Mouse (Mus musculus): ENCODE data around the gene Wasf2.

Gene Wasf2

DNA sequence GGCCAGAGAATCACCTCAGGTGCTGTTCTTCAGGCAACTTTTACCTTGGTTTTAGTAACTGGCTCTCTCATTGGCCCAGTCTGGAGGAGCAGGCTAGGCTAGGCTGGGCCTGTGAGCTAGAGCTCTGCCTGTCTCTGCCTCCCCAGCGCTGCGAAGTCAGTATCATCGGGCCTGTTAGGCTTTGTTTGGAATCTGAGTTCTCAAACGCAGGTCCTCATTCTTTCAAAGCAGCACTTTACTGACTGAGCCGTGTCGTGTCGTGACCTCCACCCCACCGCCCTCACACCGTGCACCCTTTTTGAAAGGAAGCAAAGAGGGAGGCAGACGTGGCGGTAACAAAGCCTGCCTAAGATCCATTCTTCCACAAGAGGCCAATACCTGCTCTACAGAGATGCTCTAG lies 914 bp upstream of the Wasf2 start:
- DNase-seq = no peak

GRCm38 (mm10) chr4:133130890-133131741 lies 811 bp downstream of the Wasf2 start:
- DNase-seq = no peak

DNA sequence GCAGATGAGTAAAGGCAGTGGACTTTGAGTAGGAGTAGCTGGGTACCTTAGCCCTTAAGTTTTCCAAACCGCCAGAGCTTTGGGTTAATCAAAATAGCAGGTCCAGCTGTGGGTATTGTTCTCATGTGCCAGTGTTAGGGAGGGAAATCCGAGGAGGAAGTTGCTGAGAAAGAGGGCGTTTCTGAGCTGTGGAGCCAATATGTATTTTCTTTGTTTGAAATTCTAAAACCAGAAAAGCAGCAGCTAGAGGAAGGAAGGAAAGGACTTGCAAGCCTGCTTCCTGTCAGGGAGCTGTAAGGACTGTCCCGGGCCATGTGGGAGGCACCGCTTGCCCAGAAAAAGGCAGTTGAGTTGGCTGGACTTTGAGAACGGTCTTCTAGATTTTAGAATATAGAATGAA lies 1.7 kb downstream of the Wasf2 start:
- DNase-seq = peak; percentile 53

DNA sequence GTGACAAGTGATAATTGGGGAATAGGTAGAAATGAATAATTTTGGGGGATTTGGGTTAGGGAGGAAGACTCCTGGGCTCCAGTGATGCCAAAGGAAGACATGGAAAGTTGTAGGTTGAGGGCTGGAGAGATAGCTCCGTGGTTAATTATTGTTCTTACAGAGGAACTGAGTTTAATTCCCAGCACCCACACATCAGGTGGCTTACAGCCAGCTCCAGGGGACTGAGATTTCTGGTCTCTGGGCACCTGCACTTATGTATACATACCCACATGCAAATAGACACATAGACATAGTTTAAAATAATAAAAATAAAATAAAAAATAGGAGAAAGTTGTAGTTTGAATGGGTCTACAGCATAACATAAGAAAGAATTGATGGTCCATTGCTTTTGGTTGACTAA lies 6.6 kb downstream of the Wasf2 start:
- DNase-seq = no peak

GRCm38 (mm10) chr4:133138971-133139370 lies 8.7 kb downstream of the Wasf2 start:
- DNase-seq = no peak

DNA sequence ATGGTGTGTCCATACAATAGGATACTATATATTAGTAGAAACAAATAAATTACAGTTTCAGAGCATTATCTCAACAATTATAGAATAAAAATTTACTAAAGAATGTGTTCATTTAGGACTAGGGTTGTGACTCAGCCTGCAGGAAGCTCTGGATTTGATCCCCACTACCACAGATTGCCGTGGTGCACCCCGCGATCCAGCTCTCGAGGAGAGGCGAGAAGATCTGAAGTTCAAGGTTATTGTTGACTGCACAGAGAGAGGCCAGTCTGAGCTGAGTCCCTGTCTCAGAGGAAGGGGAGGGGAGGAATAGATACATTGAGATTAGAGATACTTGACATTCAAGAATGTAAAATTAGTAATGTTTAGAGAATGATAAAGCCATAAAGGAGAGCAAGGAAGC lies 24.7 kb downstream of the Wasf2 start:
- no peak for DNase-seq

- DNase-seq = no peak
Observed at GRCm38 (mm10) chr4:133155726-133156125, 25.4 kb downstream of the Wasf2 start.

- no peak for DNase-seq
Observed at GRCm38 (mm10) chr4:133156422-133156821, 26.1 kb downstream of the Wasf2 start.

DNA sequence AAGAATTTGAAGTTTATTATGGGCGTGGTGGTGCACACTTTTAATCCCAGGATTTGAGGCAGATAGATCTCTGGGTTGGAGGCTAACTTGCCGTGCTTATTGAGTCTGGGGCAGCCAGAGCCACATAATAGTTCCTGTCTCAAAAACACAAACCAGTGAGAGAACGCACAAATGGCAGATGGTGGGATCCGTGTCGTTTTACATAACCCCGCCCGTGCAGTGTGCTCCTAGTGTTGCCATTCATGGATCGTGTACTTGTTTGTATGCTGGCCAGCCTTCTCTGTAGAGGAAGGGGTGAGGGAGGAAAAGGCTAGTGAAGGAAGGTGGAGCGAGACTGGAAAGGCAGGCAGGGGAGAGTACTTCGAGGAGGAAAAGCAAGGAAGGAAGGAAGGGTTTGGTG lies 26.5 kb downstream of the Wasf2 start:
- no peak for DNase-seq

DNA sequence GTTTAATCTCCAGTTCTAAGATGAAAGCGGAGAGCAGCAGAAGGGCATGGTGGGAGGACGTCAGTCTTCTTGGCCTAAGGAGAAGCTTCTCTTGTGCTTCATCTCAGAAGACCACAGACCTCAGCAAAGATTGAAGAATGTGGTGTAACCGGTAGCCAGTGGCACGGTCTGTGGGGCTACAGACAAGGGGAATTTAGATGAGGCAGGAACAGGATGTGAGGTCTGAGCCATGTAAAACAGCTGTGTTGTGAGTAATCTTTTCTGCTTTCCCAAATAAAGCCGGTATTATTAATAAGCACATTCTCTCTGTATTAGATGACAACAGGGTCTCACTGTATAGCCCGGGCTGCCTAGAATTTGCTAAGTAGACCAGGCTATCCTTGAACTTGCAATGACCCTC lies 28.8 kb downstream of the Wasf2 start:
- no peak for DNase-seq

GRCm38 (mm10) chr4:133159646-133160045 lies 29.3 kb downstream of the Wasf2 start:
- no peak for DNase-seq

- no peak for DNase-seq
Observed at GRCm38 (mm10) chr4:133160211-133160610, 29.9 kb downstream of the Wasf2 start.

DNA sequence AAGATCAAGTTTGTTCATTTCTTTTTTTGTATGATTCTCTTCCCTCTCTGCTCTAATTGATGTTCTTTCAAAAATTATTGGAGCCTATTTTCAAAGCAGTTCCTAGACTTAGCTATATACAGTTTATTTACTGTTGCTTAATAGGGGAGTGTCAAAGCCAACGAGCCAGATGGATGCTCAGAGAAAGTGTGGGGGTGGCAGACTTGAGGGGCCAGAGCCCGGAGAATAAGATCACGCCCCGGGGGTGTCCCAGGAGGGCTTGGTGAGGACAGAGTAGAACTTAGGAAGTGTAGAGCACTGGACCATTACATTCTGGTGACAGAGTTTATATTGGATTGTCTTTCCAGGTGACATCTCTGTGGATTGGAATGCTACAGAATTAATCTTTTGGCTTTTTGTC lies 30.5 kb downstream of the Wasf2 start:
- no peak for DNase-seq

DNA sequence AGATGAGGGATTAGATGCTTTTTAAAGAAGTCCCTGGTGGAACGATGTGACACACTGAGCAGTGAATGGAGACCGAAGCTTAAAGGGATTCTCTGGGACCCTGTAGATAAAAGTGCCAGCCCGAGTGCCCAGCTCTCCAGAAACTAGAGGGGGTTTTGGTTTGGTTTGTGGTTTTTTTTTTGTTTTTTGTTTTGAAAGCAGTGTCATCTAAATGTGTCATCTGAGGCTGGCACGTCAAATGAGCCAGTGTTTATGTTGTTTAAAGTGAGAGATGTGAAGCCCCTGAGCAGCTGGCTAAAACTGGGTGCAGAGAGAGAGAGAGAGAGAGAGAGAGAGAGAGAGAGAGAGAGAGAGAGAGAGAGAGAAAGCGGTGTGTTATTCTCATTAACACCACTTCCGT lies 31.9 kb downstream of the Wasf2 start:
- DNase-seq = no peak

DNA sequence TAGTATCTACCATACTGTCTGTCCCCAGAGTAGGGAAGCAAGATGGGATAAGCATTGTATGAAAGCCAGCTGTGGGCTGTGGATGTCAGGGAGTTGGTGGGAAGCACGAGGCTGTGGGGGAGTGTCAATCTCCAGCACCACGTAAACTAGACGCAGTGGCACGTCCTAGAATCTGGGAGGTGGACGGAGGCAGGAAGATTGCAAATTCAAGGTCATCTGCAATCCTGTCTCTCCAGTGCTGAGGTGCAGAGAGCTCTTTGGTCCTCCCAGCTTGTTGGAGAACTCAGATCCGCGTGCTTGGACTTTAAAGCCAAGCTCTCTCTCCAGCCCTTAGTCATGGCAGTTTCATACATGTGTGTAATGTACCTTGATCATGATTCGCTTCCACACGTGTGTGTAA lies 36.5 kb downstream of the Wasf2 start:
- DNase-seq = no peak

- peak; percentile 37 for DNase-seq
Observed at GRCm38 (mm10) chr4:133169237-133170055, 39.1 kb downstream of the Wasf2 start.

GRCm38 (mm10) chr4:133170056-133170524 lies 39.8 kb downstream of the Wasf2 start:
- DNase-seq = no peak

- no peak for DNase-seq
Observed at GRCm38 (mm10) chr4:133170616-133171015, 40.3 kb downstream of the Wasf2 start.

DNA sequence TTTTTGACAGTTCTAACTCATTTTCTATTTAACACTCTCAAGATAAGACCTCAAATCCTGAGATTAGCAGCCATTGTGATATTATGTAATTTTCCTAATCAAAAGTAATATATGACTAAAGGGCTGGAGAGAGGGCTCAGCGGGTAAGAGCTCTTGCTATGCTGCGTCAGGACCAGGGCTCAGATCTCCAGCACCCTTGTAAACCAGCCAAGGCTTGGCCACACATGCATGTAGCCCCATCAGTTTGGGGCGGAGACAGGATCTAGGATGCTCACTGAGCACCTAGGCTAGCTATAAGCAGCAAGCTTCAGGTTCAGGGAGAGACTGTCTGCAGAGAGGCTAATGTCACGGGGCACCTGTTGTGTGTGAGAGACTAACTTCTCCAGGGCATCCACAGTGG lies 42.1 kb downstream of the Wasf2 start:
- no peak for DNase-seq

- no peak for DNase-seq
Observed at GRCm38 (mm10) chr4:133174361-133174760, 44.1 kb downstream of the Wasf2 start.

- no peak for DNase-seq
Observed at GRCm38 (mm10) chr4:133175274-133175673, 45.0 kb downstream of the Wasf2 start.

- DNase-seq = peak; percentile 59
Observed at GRCm38 (mm10) chr4:133175998-133176760, 45.9 kb downstream of the Wasf2 start.

DNA sequence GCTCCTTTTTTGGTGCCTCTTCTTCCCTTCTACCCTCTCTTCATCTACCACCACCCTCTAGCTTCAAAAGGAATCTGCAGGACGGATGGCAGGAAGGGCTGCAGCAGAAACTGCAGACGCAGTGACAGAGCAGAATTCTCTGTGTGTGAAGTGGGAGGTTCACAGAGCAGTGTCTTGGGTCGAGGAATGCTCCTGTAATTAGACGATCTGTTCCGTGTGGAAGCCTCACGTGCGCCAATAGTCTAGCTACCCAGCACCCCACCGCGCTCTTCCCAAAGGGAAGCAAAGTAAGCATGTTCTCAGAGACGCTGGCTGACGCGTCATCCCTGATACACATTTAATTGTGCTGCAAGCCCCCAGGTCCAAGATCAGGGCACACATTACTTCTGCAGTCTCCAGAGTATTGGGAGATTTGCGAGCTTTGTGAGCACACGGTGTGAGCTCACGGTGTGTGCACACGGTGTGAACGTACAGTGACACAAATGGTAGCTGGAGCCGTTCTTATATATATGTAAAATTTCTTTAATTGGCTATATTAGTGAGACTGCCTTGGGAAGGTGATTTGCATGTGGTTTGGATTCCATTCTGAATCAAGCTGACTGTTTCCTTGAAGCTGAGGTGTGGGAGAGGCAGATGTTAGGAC lies 46.6 kb downstream of the Wasf2 start:
- DNase-seq = no peak
